Mouse (Mus musculus) embryonic facial prominence, embryonic 15.5 days (tissue): ENCODE results near the gene Med11. TPM values are rescaled to one million over a fixed set of nuclear protein-coding genes. Genes with fewer than 3 reads are reported as not detected.

ENCODE experiments used
- ATAC-seq: fragments of 200-750 bp; cut with Nextera tagmentation; 2 replicates; pipeline ENCODE4 v1.8.0; 2017; ENCODE audit warnings: low read depth, moderate TSS enrichment; ENCODE audit not compliant: insufficient number of reproducible peaks, low FRiP score, low TSS enrichment
- H3K27ac ChIP-seq: fragments of 300-500 bp; sonication (generic); replicated peaks from 2 replicates; pipeline ENCODE4 v1.5.1; 2015; ENCODE audit warnings: mild to moderate bottlenecking, inconsistent platforms
- H3K27me3 ChIP-seq: fragments of 300-500 bp; sonication (generic); 2 replicates; pipeline ENCODE4 v1.6.1; 2015; ENCODE audit warnings: inconsistent platforms
- H3K36me3 ChIP-seq: fragments of 300-500 bp; sonication (generic); 2 replicates; pipeline ENCODE4 v1.6.1; 2015; ENCODE audit warnings: mild to moderate bottlenecking, inconsistent platforms
- H3K4me1 ChIP-seq: fragments of 300-500 bp; sonication (generic); 2 replicates; pipeline ENCODE4 v1.6.1; 2015; ENCODE audit warnings: inconsistent platforms
- H3K4me2 ChIP-seq: fragments of 300-500 bp; sonication (generic); replicated peaks from 2 replicates; pipeline ENCODE4 v1.6.1; 2015; ENCODE audit warnings: mild to moderate bottlenecking, inconsistent platforms
- H3K4me3 ChIP-seq: fragments of 300-500 bp; sonication (generic); replicated peaks from 2 replicates; pipeline ENCODE4 v1.5.1; 2015; ENCODE audit warnings: mild to moderate bottlenecking, inconsistent platforms
- H3K9ac ChIP-seq: fragments of 300-500 bp; sonication (generic); 2 replicates; pipeline ENCODE4 v1.6.1; 2015; ENCODE audit warnings: inconsistent platforms
- H3K9me3 ChIP-seq: fragments of 300-500 bp; sonication (generic); replicated peaks from 2 replicates; pipeline ENCODE4 v1.6.1; 2016; ENCODE audit warnings: inconsistent platforms
- WGBS: fragments of 180-500 bp; shearing (Covaris S2); methylation state at CpG from one replicate; pipeline ENCODE4 v1.1.7; 2015; 5-methylcytosine and 5-hydroxymethylcytosine counted together
- polyA plus RNA-seq: library from polyadenylated mRNA; unstranded; fragments of >200 nt; fragmentation: Nextera tagmentation; extraction: Ambion mirVana; gene quantifications from 2 replicates; pipeline ENCODE4 v1.2.1, GENCODE M21; 2015

Gene Med11
- polyA plus RNA-seq, 1 experiment from 2014 or later: 42.9 TPM

DNA sequence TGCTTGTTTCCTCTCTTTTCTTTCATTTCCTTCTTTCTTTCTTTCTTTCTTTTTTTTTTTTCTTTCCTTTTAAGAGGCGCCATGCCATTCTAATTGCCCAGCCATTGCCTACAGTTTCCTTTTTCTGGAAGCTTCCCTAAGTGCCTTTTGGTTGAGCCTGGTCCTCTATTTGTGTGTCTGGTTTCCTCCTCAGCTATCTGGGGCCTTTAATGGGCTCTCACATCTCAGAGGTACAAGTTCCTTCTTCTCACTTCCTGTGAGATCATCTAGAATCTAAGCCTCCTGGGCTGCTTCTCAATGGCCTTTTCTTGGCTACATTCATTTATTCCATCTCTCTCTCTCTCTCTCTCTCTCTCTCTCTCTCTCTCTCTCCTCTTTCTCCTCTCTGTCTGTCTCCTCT lies 4.3 kb upstream of the Med11 start:
- H3K36me3 ChIP-seq: no peaks in the 10 kb centered on the region; the same call in 1 of the 2 replicates
- no peak overlapping the region for H3K27ac ChIP-seq
- no peak overlapping the region for H3K4me3 ChIP-seq
- 0 out of 2 replicates have a peak, but pooled peaks cover 4% of the 10 kb centered on the region for H3K4me1 ChIP-seq
- H3K9me3 ChIP-seq: no peaks in the 10 kb centered on the region
- no peak overlapping the region for H3K9ac ChIP-seq
- no peak for ATAC-seq
- no peak overlapping the region for H3K4me2 ChIP-seq
- no peaks in the 10 kb centered on the region for H3K27me3 ChIP-seq
- WGBS: 91% methylated on average over 1 of the region's 1 CpGs

DNA sequence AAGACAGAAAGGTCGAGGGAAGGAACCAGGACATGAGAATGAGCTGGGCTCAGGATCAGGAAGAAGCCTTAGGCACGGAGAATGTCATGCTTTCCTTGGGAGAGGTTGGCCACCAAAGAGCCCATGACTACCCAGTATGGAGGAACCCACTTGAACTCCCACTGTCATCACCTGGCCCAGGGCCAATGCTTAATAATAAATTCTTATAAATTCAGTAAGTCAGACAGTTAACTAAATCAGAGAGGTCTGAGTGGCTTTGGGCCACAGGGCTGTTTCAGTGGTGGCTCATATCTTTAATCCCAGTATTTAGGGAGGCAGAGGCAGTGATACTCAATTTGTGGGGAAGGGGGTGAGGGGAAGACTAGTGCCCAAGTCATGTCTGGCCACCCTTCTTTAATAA lies 793 bp upstream of the Med11 start:
- peak overlapping the region; percentile 67; the same call in 1 of the 2 replicates for H3K4me2 ChIP-seq
- peaks cover 12% of the 10 kb centered on the region for H3K4me1 ChIP-seq
- 0 out of 2 replicates have a peak overlapping the region, but pooled peaks have one; percentile 81 for H3K4me3 ChIP-seq
- no peak for ATAC-seq
- peaks cover 10% of the 10 kb centered on the region; the same call in 1 of the 2 replicates for H3K36me3 ChIP-seq
- H3K27me3 ChIP-seq: no peaks in the 10 kb centered on the region
- 83% methylated on average over 2 of the region's 2 CpGs for WGBS
- H3K27ac ChIP-seq: 0 out of 2 replicates have a peak overlapping the region, but pooled peaks have one; percentile 22
- H3K9ac ChIP-seq: no peak overlapping the region
- no peaks in the 10 kb centered on the region for H3K9me3 ChIP-seq

GRCm38 (mm10) chr11:70453261-70454044 lies 1.7 kb downstream of the Med11 start:
- H3K9me3 ChIP-seq: no peaks in the 10 kb centered on the region
- peak overlapping the region; percentile 67; the same call in 1 of the 2 replicates for H3K4me2 ChIP-seq
- H3K27ac ChIP-seq: no peak overlapping the region
- WGBS: 84% methylated on average over 9 of the region's 9 CpGs
- H3K9ac ChIP-seq: no peak overlapping the region
- ATAC-seq: no peak
- peaks cover 10% of the 10 kb centered on the region for H3K36me3 ChIP-seq
- H3K27me3 ChIP-seq: peaks cover under 1% of the 10 kb centered on the region
- peaks cover 12% of the 10 kb centered on the region for H3K4me1 ChIP-seq
- no peak overlapping the region for H3K4me3 ChIP-seq

- H3K9me3 ChIP-seq: no peaks in the 10 kb centered on the region
- 13% methylated on average over 32 of the region's 32 CpGs for WGBS
- H3K36me3 ChIP-seq: peaks cover 5% of the 10 kb centered on the region; the same call in 1 of the 2 replicates
- no peak within 1 kb of the TSS for H3K27ac ChIP-seq
- H3K4me1 ChIP-seq: peaks cover 16% of the 10 kb centered on the region; the same call in 1 of the 2 replicates
- no peak for ATAC-seq
- peak within 1 kb of the TSS; percentile 56 for H3K4me3 ChIP-seq
- H3K9ac ChIP-seq: peak within 1 kb of the TSS; percentile 47
- H3K4me2 ChIP-seq: peak within 1 kb of the TSS; percentile 89
- peaks cover 22% of the 10 kb centered on the region for H3K27me3 ChIP-seq
Measured at GRCm38 (mm10) chr11:70458688-70459600, 7.2 kb downstream of the Med11 start, which contains the start of gene Zmynd15. TSS of gene Zmynd15 (plus strand) at chr11:70459433.

- Histone ChIP-seq H3K27me3 (peaks cover 28% of the 10 kb centered on the region), H3K4me3 (peak within 1 kb of the TSS; percentile 56), H3K4me1 (peaks cover 17% of the 10 kb centered on the region), H3K4me2 (peak within 1 kb of the TSS; percentile 89), H3K27ac (no peak within 1 kb of the TSS), H3K9me3 (no peaks in the 10 kb centered on the region), H3K36me3 (peaks cover 5% of the 10 kb centered on the region; the same call in 1 of the 2 replicates), H3K9ac (peak within 1 kb of the TSS; percentile 47)
- no peak; the same call in 1 of the 2 replicates for ATAC-seq
- WGBS: 4% methylated on average over 30 of the region's 30 CpGs
Measured at GRCm38 (mm10) chr11:70459601-70460101, 7.9 kb downstream of the Med11 start, which contains the start of gene Cxcl16. TSS of gene Cxcl16 (minus strand) at chr11:70459984.

- no peaks in the 10 kb centered on the region for H3K36me3 ChIP-seq
- no peak for ATAC-seq
- H3K4me3 ChIP-seq: no peak overlapping the region
- H3K9me3 ChIP-seq: no peaks in the 10 kb centered on the region
- no peak overlapping the region for H3K9ac ChIP-seq
- H3K4me1 ChIP-seq: peaks cover 27% of the 10 kb centered on the region
- no peak overlapping the region for H3K4me2 ChIP-seq
- peaks cover 33% of the 10 kb centered on the region for H3K27me3 ChIP-seq
- H3K27ac ChIP-seq: no peak overlapping the region
- WGBS: 73% methylated on average over 5 of the region's 5 CpGs
Measured at GRCm38 (mm10) chr11:70463970-70464369, 12.3 kb downstream of the Med11 start.

- Histone ChIP-seq H3K9ac (no peak overlapping the region), H3K4me3 (peak overlapping the region; percentile 24)
- ATAC-seq: no peak
Measured at GRCm38 (mm10) chr11:70465211-70465610, 13.5 kb downstream of the Med11 start.

GRCm38 (mm10) chr11:70465824-70466223 lies 14.1 kb downstream of the Med11 start:
- Histone ChIP-seq H3K27ac (no peak overlapping the region), H3K4me2 (peak overlapping the region; percentile 51), H3K9me3 (no peaks in the 10 kb centered on the region), H3K4me1 (peaks cover 17% of the 10 kb centered on the region), H3K9ac (0 out of 2 replicates have a peak overlapping the region, but pooled peaks have one; percentile 4), H3K36me3 (no peaks in the 10 kb centered on the region), H3K4me3 (peak overlapping the region; percentile 24), H3K27me3 (peaks cover 21% of the 10 kb centered on the region)
- whole genome bisulfite sequencing: 8% methylated on average over 23 of the region's 23 CpGs
- ATAC-seq: no peak

More at GRCm38 (mm10) chr11:70465211-70465610, 13.5 kb downstream of the Med11 start:
- WGBS: 26% methylated on average over 16 of the region's 16 CpGs
- H3K4me1 ChIP-seq: peaks cover 17% of the 10 kb centered on the region
- no peaks in the 10 kb centered on the region for H3K9me3 ChIP-seq
- no peak overlapping the region for H3K27ac ChIP-seq
- peaks cover 25% of the 10 kb centered on the region for H3K27me3 ChIP-seq
- H3K36me3 ChIP-seq: no peaks in the 10 kb centered on the region
- H3K4me2 ChIP-seq: peak overlapping the region; percentile 51

GRCm38 (mm10) chr11:70467902-70468619 lies 16.3 kb downstream of the Med11 start:
- Histone ChIP-seq H3K4me3 (no peak overlapping the region), H3K9me3 (no peaks in the 10 kb centered on the region), H3K36me3 (no peaks in the 10 kb centered on the region), H3K4me2 (no peak overlapping the region), H3K4me1 (peaks cover 17% of the 10 kb centered on the region), H3K27ac (no peak overlapping the region), H3K27me3 (peaks cover 19% of the 10 kb centered on the region), H3K9ac (no peak overlapping the region)
- no peak for ATAC-seq
- WGBS: 76% methylated on average over 5 of the region's 5 CpGs

DNA sequence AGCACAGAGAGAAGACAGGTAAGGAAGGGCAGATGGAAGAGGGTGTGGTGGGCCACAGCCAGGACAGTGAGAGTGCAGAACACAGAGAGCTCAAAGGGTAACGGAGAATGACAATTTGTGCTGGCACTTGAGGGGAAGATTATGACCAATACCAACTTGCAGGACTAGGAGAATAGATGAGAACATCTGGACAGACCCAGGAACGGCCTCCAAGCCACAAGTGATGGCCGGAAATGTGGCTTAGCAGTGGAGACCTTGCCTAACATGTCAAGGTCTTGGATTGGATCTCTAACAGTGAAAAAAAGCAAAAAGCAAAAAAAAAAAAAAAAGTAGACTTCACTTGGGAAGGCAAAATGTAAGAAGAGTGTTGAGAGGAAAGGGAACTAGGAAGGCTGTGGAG lies 18.0 kb downstream of the Med11 start:
- Histone ChIP-seq H3K27me3 (peaks cover 9% of the 10 kb centered on the region), H3K4me2 (no peak overlapping the region), H3K27ac (no peak overlapping the region), H3K4me1 (peaks cover 15% of the 10 kb centered on the region), H3K9me3 (no peaks in the 10 kb centered on the region), H3K9ac (no peak overlapping the region), H3K36me3 (no peaks in the 10 kb centered on the region), H3K4me3 (no peak overlapping the region)
- WGBS: 86% methylated on average over 3 of the region's 3 CpGs
- ATAC-seq: no peak
